Mouse (Mus musculus) erythroblast, embryonic 14.5 days (primary cell): ENCODE measurements around the gene Tmed1.
"Not testable (repeated sequence)": the region's sequence is repeated elsewhere in the genome, so short reads cannot be mapped to it uniquely, and the experiment has no call there.

Source experiments
- GATA1 ChIP-seq: IDR thresholded peaks from 2 replicates; pipeline ENCODE4 v1.6.1; 2012; ENCODE audit warnings: low read length, inconsistent platforms, mixed read lengths
- TAL1 ChIP-seq: IDR thresholded peaks from 3 replicates; pipeline ENCODE4 v1.6.1; 2012; ENCODE audit warnings: low read length, inconsistent platforms, mixed read lengths

DNA sequence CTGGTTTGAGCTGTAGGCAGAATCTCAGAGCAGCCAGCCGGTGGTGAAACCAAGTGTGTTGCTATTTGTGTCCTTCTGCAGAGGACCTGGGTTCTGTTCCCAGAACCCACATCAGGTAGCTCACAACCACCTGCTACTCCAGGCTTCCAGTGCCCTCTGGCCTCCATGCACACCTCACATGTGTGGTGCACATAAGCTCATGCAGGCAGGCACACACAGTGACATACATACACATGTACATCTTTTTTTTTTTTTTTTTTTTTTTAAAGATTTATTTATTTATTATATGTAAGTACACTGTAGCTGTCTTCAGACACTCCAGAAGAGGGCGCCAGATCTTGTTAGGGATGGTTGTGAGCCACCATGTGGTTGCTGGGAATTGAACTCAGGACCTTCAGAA is 21.8 kb downstream of the Tmed1 start:
- not testable (repeated sequence) for TF ChIP-seq TAL1, GATA1
